ENCODE assay signal across 29 mouse cellular contexts in genomic region chr4:155432358-155432757, GRCm38 (mm10). TPM values are rescaled to one million over a fixed set of nuclear protein-coding genes. Genes with fewer than 3 reads are reported as not detected.
DNase-seq lines count a peak whose midpoint lies in the region; ATAC-seq and TF ChIP-seq lines count a peak whose summit lies in the region.
"Had no signal": no experiment of that assay in that cellular context is flagged by ENCODE, and none has a peak within 500 bp of the region (broad histone marks: within the 10 kb centered on the region; RNA-seq: fewer than 3 reads in every experiment).

No protein-coding gene starts in this region.

- no peaks in the 10 kb centered on the region for H3K27me3 ChIP-seq in forebrain, postnatal 0 days (ENCODE audit: insufficient read depth, low read length)
- H3K27me3 ChIP-seq in forebrain, embryonic 15.5 days = no peaks in the 10 kb centered on the region
- no peaks in the 10 kb centered on the region for H3K27me3 ChIP-seq in midbrain, embryonic 11.5 days (ENCODE audit: control insufficient read depth, insufficient read depth, low read length)
- no peaks in the 10 kb centered on the region for H3K27me3 ChIP-seq in midbrain, embryonic 14.5 days (ENCODE audit: control insufficient read depth, insufficient read depth, low read length)
- H3K27me3 ChIP-seq: forebrain, embryonic 13.5 days; heart, embryonic 15.5 days; hindbrain, embryonic 13.5 days; intestine, embryonic 15.5 days; Patski had no signal

- H3K4me3 ChIP-seq in forebrain, postnatal 0 days (ENCODE audit: low read depth, low read length) = no peak overlapping the region
- H3K4me3 ChIP-seq in forebrain, embryonic 15.5 days = no peak overlapping the region
- H3K4me3 ChIP-seq in gastrocnemius, adult 2 months = no peak overlapping the region
- H3K4me3 ChIP-seq in midbrain, embryonic 11.5 days (ENCODE audit: low read depth, low read length) = no peak overlapping the region
- H3K4me3 ChIP-seq in midbrain, embryonic 14.5 days (replicated peaks; ENCODE audit: low read depth, low read length) = no peak overlapping the region
- H3K4me3 ChIP-seq: forebrain, embryonic 10.5 days; forebrain, embryonic 13.5 days; heart, embryonic 12.5 days; heart, embryonic 15.5 days; hindbrain, embryonic 10.5 days; hindbrain, embryonic 13.5 days; intestine, embryonic 15.5 days had no signal

- no peak overlapping the region for H3K27ac ChIP-seq in forebrain, postnatal 0 days (ENCODE audit: low read depth, low read length)
- no peak overlapping the region for H3K27ac ChIP-seq in forebrain, embryonic 15.5 days (replicated peaks)
- H3K27ac ChIP-seq in gastrocnemius, adult 2 months = no peak overlapping the region
- H3K27ac ChIP-seq in midbrain, embryonic 11.5 days (ENCODE audit: low read depth, low read length) = no peak overlapping the region
- H3K27ac ChIP-seq in midbrain, embryonic 14.5 days (replicated peaks; ENCODE audit: low read depth, low read length) = no peak overlapping the region
- H3K27ac ChIP-seq: forebrain, embryonic 10.5 days; forebrain, embryonic 13.5 days; heart, embryonic 15.5 days; hindbrain, embryonic 10.5 days; hindbrain, embryonic 13.5 days; intestine, embryonic 15.5 days had no signal

- no peak overlapping the region for H3K9ac ChIP-seq in forebrain, postnatal 0 days
- H3K9ac ChIP-seq in forebrain, embryonic 15.5 days (replicated peaks) = no peak overlapping the region
- no peak overlapping the region for H3K9ac ChIP-seq in midbrain, embryonic 11.5 days (ENCODE audit: low read length)
- H3K9ac ChIP-seq in midbrain, embryonic 14.5 days (replicated peaks; ENCODE audit: low read length) = no peak overlapping the region
- H3K9ac ChIP-seq: forebrain, embryonic 13.5 days; heart, embryonic 12.5 days; heart, embryonic 15.5 days; hindbrain, embryonic 13.5 days; intestine, embryonic 15.5 days had no signal

- no peaks in the 10 kb centered on the region for H3K36me3 ChIP-seq in forebrain, postnatal 0 days (ENCODE audit: insufficient read depth)
- H3K36me3 ChIP-seq in forebrain, embryonic 15.5 days = no peaks in the 10 kb centered on the region
- no peaks in the 10 kb centered on the region for H3K36me3 ChIP-seq in midbrain, embryonic 11.5 days (ENCODE audit: control insufficient read depth, insufficient read depth, low read length)
- H3K36me3 ChIP-seq in midbrain, embryonic 14.5 days (ENCODE audit: control insufficient read depth, insufficient read depth, low read length) = no peaks in the 10 kb centered on the region
- H3K36me3 ChIP-seq: forebrain, embryonic 10.5 days; G1E; heart, embryonic 12.5 days; heart, embryonic 15.5 days; hindbrain, embryonic 10.5 days; hindbrain, embryonic 13.5 days; intestine, embryonic 15.5 days had no signal

- no peak overlapping the region for H3K4me2 ChIP-seq in forebrain, postnatal 0 days (ENCODE audit: low read depth)
- H3K4me2 ChIP-seq in forebrain, embryonic 15.5 days (replicated peaks) = no peak overlapping the region
- H3K4me2 ChIP-seq in midbrain, embryonic 11.5 days = no peak overlapping the region
- no peak overlapping the region for H3K4me2 ChIP-seq in midbrain, embryonic 14.5 days (ENCODE audit: low read length)
- H3K4me2 ChIP-seq: forebrain, embryonic 13.5 days; heart, embryonic 12.5 days; heart, embryonic 15.5 days; hindbrain, embryonic 13.5 days; intestine, embryonic 15.5 days had no signal

- intact Hi-C loops in gastrocnemius, adult 2 months (cut with DNase I) = no loop called here

- H3K4me1 ChIP-seq in forebrain, postnatal 0 days (ENCODE audit: insufficient read depth) = no peaks in the 10 kb centered on the region
- H3K4me1 ChIP-seq in forebrain, embryonic 15.5 days = no peaks in the 10 kb centered on the region
- no peaks in the 10 kb centered on the region for H3K4me1 ChIP-seq in midbrain, embryonic 11.5 days (ENCODE audit: control insufficient read depth, insufficient read depth, low read length)
- no peaks in the 10 kb centered on the region for H3K4me1 ChIP-seq in midbrain, embryonic 14.5 days (ENCODE audit: control insufficient read depth, insufficient read depth, low read length)
- H3K4me1 ChIP-seq: forebrain, embryonic 10.5 days; forebrain, embryonic 13.5 days; heart, embryonic 12.5 days; heart, embryonic 15.5 days; hindbrain, embryonic 10.5 days; hindbrain, embryonic 13.5 days; intestine, embryonic 15.5 days had no signal

- no peaks in the 10 kb centered on the region for H3K9me3 ChIP-seq in forebrain, postnatal 0 days (ENCODE audit: low read length)
- no peaks in the 10 kb centered on the region for H3K9me3 ChIP-seq in forebrain, embryonic 15.5 days
- no peaks in the 10 kb centered on the region for H3K9me3 ChIP-seq in midbrain, embryonic 11.5 days (ENCODE audit: control insufficient read depth, low read length)
- H3K9me3 ChIP-seq in midbrain, embryonic 14.5 days (ENCODE audit: control insufficient read depth, low read length) = no peaks in the 10 kb centered on the region
- H3K9me3 ChIP-seq: forebrain, embryonic 10.5 days; forebrain, embryonic 13.5 days; G1E; heart, embryonic 15.5 days; hindbrain, embryonic 13.5 days; intestine, embryonic 15.5 days had no signal

- DNase-seq in forebrain, postnatal 0 days = no peak
- DNase-seq in gastrocnemius, adult 2 months = peak; percentile 35
- DNase-seq in gastrocnemius, postnatal 25 days = no peak
- peak; percentile 60 for DNase-seq in midbrain, embryonic 11.5 days (ENCODE audit: low spot score, missing footprints)
- DNase-seq in midbrain, embryonic 14.5 days = no peak
- DNase-seq in adrenal gland, postnatal 36 days = no peak
- no peak for DNase-seq in spleen, postnatal 36 days (ENCODE audit: low spot score in 2 of 2)
- DNase-seq: adrenal gland, postnatal 10 days; cerebellum, adult 11-12 months; cerebellum, adult 8-10 months; cerebellum, postnatal 10 days; cerebellum, postnatal 36 days; gastrocnemius, postnatal 14 days; heart, adult 18-20 months; heart, postnatal 10 days; heart, postnatal 36 days had no signal

- peak; percentile 34; the same call in 1 of the 2 replicates for ATAC-seq in forebrain, postnatal 0 days
- no peak for ATAC-seq in forebrain, embryonic 15.5 days (replicated peaks)
- ATAC-seq in midbrain, embryonic 11.5 days (ENCODE audit: low FRiP score) = no peak
- no peak for ATAC-seq in midbrain, embryonic 14.5 days (ENCODE audit: low FRiP score, low TSS enrichment)
- ATAC-seq: forebrain, embryonic 13.5 days; hindbrain, embryonic 16.5 days; intestine, embryonic 15.5 days; Patski had no signal

- no peak for TF ChIP-seq CTCF in forebrain, postnatal 0 days (IDR thresholded peaks at IDR 0.05; ENCODE audit: low read depth)
- no peak for TF ChIP-seq CTCF in gastrocnemius, adult 2 months (IDR thresholded peaks at IDR 0.05)

- WGBS in forebrain, postnatal 0 days = 85% methylated on average over 6 of the region's 6 CpGs
- WGBS in forebrain, embryonic 15.5 days = 83% methylated on average over 6 of the region's 6 CpGs
- 87% methylated on average over 6 of the region's 6 CpGs for WGBS in midbrain, embryonic 11.5 days
- WGBS in midbrain, embryonic 14.5 days = 90% methylated on average over 6 of the region's 6 CpGs

RNA-seq across cellular contexts. Expression of gene Cfap74, which starts 23.4 kb away (rescaled TPM):
- total RNA-seq in forebrain, postnatal 0 days (2014; rRNA removed) = 7.2 and 10.8 TPM in 2 replicates
- 5.1 and 6.6 TPM in 2 replicates for polyA plus RNA-seq in forebrain, postnatal 0 days (2015; fragmentation: Nextera tagmentation; extraction: Ambion mirVana)
- polyA plus RNA-seq in forebrain, embryonic 15.5 days (2015; fragmentation: Nextera tagmentation; extraction: Ambion mirVana) = 3.8 and 4.3 TPM in 2 replicates
- 1 to 10 TPM in 1 of 2 experiments, under 1 TPM in 1; 0.23 to 1.0 TPM for total RNA-seq in gastrocnemius, adult 2 months (2021)
- under 1 TPM; 0.77 to 0.94 TPM for total RNA-seq in gastrocnemius, postnatal 25 days (2021)
- polyA plus RNA-seq in midbrain, embryonic 11.5 days (2014; fragmentation: Nextera tagmentation; extraction: Ambion mirVana) = 6.3 and 6.5 TPM in 2 replicates
- polyA plus RNA-seq in midbrain, embryonic 14.5 days (2014; fragmentation: Nextera tagmentation; extraction: Ambion mirVana) = 3.3 and 3.6 TPM in 2 replicates
- under 1 TPM; 0.66 to 0.76 TPM for total RNA-seq in adrenal gland, postnatal 36 days (2021)
- polyA plus RNA-seq: G1E had no signal

RNA-seq across cellular contexts. Expression of gene Gabrd, which starts 34.4 kb away (rescaled TPM):
- 6.1 and 7.1 TPM in 2 replicates for total RNA-seq in forebrain, postnatal 0 days (2014; rRNA removed)
- polyA plus RNA-seq in forebrain, postnatal 0 days (2015; fragmentation: Nextera tagmentation; extraction: Ambion mirVana) = 3.8 and 5.1 TPM in 2 replicates
- polyA plus RNA-seq in forebrain, embryonic 15.5 days (2015; fragmentation: Nextera tagmentation; extraction: Ambion mirVana) = 1.8 and 2.6 TPM in 2 replicates
- total RNA-seq in gastrocnemius, adult 2 months (2021) = under 1 TPM; 0.20 TPM
- total RNA-seq in gastrocnemius, postnatal 25 days (2021) = 1 to 10 TPM in 1 of 2 experiments, under 1 TPM in 1; 0.56 to 1.3 TPM
- polyA plus RNA-seq in midbrain, embryonic 11.5 days (2014; fragmentation: Nextera tagmentation; extraction: Ambion mirVana) = not detected in 2 replicates
- 0.19 TPM in 1 of 2 replicates, not detected in the other for polyA plus RNA-seq in midbrain, embryonic 14.5 days (2014; fragmentation: Nextera tagmentation; extraction: Ambion mirVana)
- under 1 TPM in 1 of 2 experiments, not detected in 1; 0.20 TPM for total RNA-seq in adrenal gland, postnatal 36 days (2021)
- total RNA-seq: G1E; heart, adult 18-20 months; heart, postnatal 10 days; heart, postnatal 36 days had no signal
- polyA plus RNA-seq: embryonic facial prominence, embryonic 11.5 days; embryonic facial prominence, embryonic 14.5 days; forebrain, embryonic 10.5 days; G1E; heart, embryonic 12.5 days; heart, embryonic 15.5 days; hindbrain, embryonic 10.5 days; Patski had no signal

RNA-seq across cellular contexts. Expression of gene Tmem52, which starts 36.6 kb away (rescaled TPM):
- total RNA-seq in forebrain, postnatal 0 days (2014; rRNA removed) = 0.52 TPM in 1 of 2 replicates, not detected in the other
- 0.23 and 0.29 TPM in 2 replicates for polyA plus RNA-seq in forebrain, postnatal 0 days (2015; fragmentation: Nextera tagmentation; extraction: Ambion mirVana)
- polyA plus RNA-seq in forebrain, embryonic 15.5 days (2015; fragmentation: Nextera tagmentation; extraction: Ambion mirVana) = 0.19 TPM in 1 of 2 replicates, not detected in the other
- 100 to 1,000 TPM; 215 to 248 TPM for total RNA-seq in gastrocnemius, adult 2 months (2021)
- 100 to 1,000 TPM; 262 to 263 TPM for total RNA-seq in gastrocnemius, postnatal 25 days (2021)
- not detected in 2 replicates for polyA plus RNA-seq in midbrain, embryonic 11.5 days (2014; fragmentation: Nextera tagmentation; extraction: Ambion mirVana)
- 0.57 TPM in 1 of 2 replicates, not detected in the other for polyA plus RNA-seq in midbrain, embryonic 14.5 days (2014; fragmentation: Nextera tagmentation; extraction: Ambion mirVana)
- 10 to 100 TPM in 1 of 2 experiments, 1 to 10 TPM in 1; 8.3 to 10.8 TPM for total RNA-seq in adrenal gland, postnatal 36 days (2021)
- polyA plus RNA-seq: embryonic facial prominence, embryonic 11.5 days; forebrain, embryonic 10.5 days; G1E; heart, embryonic 12.5 days; heart, embryonic 15.5 days; hindbrain, embryonic 13.5 days had no signal

RNA-seq across cellular contexts. Expression of gene Gnb1, which starts 58.8 kb away (rescaled TPM):
- 252 and 268 TPM in 2 replicates for total RNA-seq in forebrain, postnatal 0 days (2014; rRNA removed)
- 1,233 and 1,420 TPM in 2 replicates for polyA plus RNA-seq in forebrain, postnatal 0 days (2015; fragmentation: Nextera tagmentation; extraction: Ambion mirVana)
- polyA plus RNA-seq in forebrain, embryonic 15.5 days (2015; fragmentation: Nextera tagmentation; extraction: Ambion mirVana) = 1,112 and 1,114 TPM in 2 replicates
- 10 to 100 TPM; 48.8 to 75.8 TPM for total RNA-seq in gastrocnemius, adult 2 months (2021)
- total RNA-seq in gastrocnemius, postnatal 25 days (2021) = 10 to 100 TPM; 59.1 to 72.0 TPM
- polyA plus RNA-seq in midbrain, embryonic 11.5 days (2014; fragmentation: Nextera tagmentation; extraction: Ambion mirVana) = 771 and 811 TPM in 2 replicates
- polyA plus RNA-seq in midbrain, embryonic 14.5 days (2014; fragmentation: Nextera tagmentation; extraction: Ambion mirVana) = 1,231 and 1,263 TPM in 2 replicates
- total RNA-seq in adrenal gland, postnatal 36 days (2021) = 100 to 1,000 TPM; 444 to 453 TPM

Comparison
In these comparisons a context has a peak if more than half of its experiments do, and no peak if none do; other contexts are left out.
1. DNase-seq: peak in gastrocnemius, adult 2 months (single experiment) and midbrain, embryonic 11.5 days (single experiment); none in forebrain, postnatal 0 days (single experiment), gastrocnemius, postnatal 25 days (single experiment), midbrain, embryonic 14.5 days (single experiment), adrenal gland, postnatal 36 days (0 of 2) and spleen, postnatal 36 days (0 of 2).
2. RNA of gene Tmem52, which starts 36.6 kb away (total RNA-seq): 262 to 263 TPM in gastrocnemius, postnatal 25 days and 215 to 248 TPM in gastrocnemius, adult 2 months; 8.3 to 10.8 TPM in adrenal gland, postnatal 36 days and 0.52 TPM in forebrain, postnatal 0 days; every median in the first group is over 10 times any median in the second.